Mouse (Mus musculus) kidney, adult 2 months (tissue): ENCODE measurements around the gene Snai3. TPM values are rescaled to one million over a fixed set of nuclear protein-coding genes. Genes with fewer than 3 reads are reported as not detected.

ENCODE experiments used
- DNase-seq: peaks from one replicate; pipeline ENCODE4 v3.0.0; 2021
- H3K27ac ChIP-seq: fragments of 200-500 bp; 2 replicates; pipeline ENCODE4 v1.5.1; 2012; ENCODE audit warnings: low read depth, low read length, control low read depth, inconsistent platforms; ENCODE audit not compliant: insufficient read depth
- H3K27me3 ChIP-seq: fragments of 200-500 bp; replicated peaks from 2 replicates; pipeline ENCODE4 v1.6.1; 2012; ENCODE audit warnings: mild to moderate bottlenecking, moderate library complexity, low read length, inconsistent platforms; ENCODE audit not compliant: control insufficient read depth, insufficient read depth
- H3K36me3 ChIP-seq: fragments of 200-500 bp; 2 replicates; pipeline ENCODE4 v1.6.1; 2012; ENCODE audit warnings: mild to moderate bottlenecking, moderate library complexity, low read length, inconsistent platforms; ENCODE audit not compliant: control insufficient read depth, insufficient read depth
- H3K4me1 ChIP-seq: fragments of 200-500 bp; 2 replicates; pipeline ENCODE4 v1.6.1; 2011; ENCODE audit warnings: low read length; ENCODE audit not compliant: control insufficient read depth, insufficient read depth
- H3K4me3 ChIP-seq: fragments of 200-500 bp; 2 replicates; pipeline ENCODE4 v1.5.1; 2011; ENCODE audit warnings: mild to moderate bottlenecking, low read depth, low read length, control low read depth; ENCODE audit not compliant: insufficient read depth
- CTCF ChIP-seq: fragments of 200-500 bp; conservative IDR thresholded peaks from 2 replicates; pipeline ENCODE4 v1.5.1; 2011; ENCODE audit warnings: low read depth, mild to moderate bottlenecking, control low read depth, low read length, moderate library complexity, mixed read lengths; ENCODE audit not compliant: insufficient read depth, insufficient read length
- POLR2A ChIP-seq: fragments of 200-500 bp; IDR thresholded peaks from one replicate; pipeline ENCODE4 v1.6.1; 2011; ENCODE audit warnings: low read depth, low read length, control low read depth
- WGBS: fragments of 180-500 bp; shearing (Covaris S2); methylation state at CpG from one replicate; pipeline ENCODE4 v1.1.7; 2018; 5-methylcytosine and 5-hydroxymethylcytosine counted together
- polyA plus RNA-seq: library from polyadenylated mRNA; depleted of rRNA; stranded (reverse); fragments of >200 nt; gene quantifications from 2 replicates; pipeline ENCODE4 v1.2.3, GENCODE M21; 2012

Snai3 gene
- polyA plus RNA-seq, 1 experiment = 1.7 TPM

DNA sequence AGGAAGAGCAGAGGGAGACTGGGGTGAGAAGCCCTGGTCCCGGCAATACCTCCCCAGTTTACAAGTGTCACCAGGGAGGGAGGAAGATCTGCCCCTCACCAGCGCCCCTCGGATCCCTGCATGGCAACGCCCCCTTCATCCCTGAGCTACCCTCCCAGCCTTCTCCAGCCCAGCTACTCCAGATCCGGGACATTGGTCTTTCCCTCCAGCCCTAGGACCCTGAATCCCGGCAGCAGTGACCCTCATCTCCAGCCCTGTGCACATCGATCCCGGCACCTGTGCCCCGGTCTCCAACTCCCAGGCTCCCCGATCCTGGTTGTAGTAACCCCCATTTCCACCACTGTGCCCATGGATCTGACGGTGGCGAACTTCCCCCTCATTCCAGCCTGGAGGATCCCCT, 17.8 kb downstream of the Snai3 start:
- no peaks in the 10 kb centered on the region for H3K36me3 ChIP-seq
- peaks cover 5% of the 10 kb centered on the region; the same call in 1 of the 2 replicates for H3K4me1 ChIP-seq
- WGBS = 1% methylated on average over 12 of the region's 12 CpGs
- H3K27ac ChIP-seq = peak overlapping the region; percentile 75
- H3K4me3 ChIP-seq = peak overlapping the region; percentile 65
- no peak for DNase-seq
- no peak for TF ChIP-seq CTCF
- no peaks in the 10 kb centered on the region for H3K27me3 ChIP-seq

DNA sequence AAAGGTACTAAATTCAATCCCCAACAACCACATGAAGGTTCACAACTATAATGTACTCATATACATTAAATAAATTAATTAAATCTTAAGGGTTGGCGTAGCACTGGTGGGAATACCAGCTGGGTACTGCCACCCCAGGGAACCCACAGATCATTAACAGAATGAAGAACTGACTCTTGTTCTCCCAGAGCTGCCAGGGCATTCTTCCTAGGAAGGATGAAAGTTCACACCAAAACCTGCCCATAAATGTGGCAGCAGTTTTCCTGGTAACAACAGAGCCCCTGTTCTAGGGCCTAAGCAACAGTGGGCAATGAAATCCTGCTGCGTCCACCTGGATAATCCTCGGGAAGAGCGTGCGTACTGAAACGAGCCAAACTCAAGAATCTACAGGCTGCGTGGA, 18.2 kb downstream of the Snai3 start:
- H3K27me3 ChIP-seq = no peaks in the 10 kb centered on the region
- peaks cover 5% of the 10 kb centered on the region; the same call in 1 of the 2 replicates for H3K4me1 ChIP-seq
- WGBS = 24% methylated on average over 7 of the region's 7 CpGs
- DNase-seq = peak; percentile 63
- TF ChIP-seq CTCF (no peak), POLR2A (no peak)
- H3K36me3 ChIP-seq = no peaks in the 10 kb centered on the region
- peak overlapping the region; percentile 75 for H3K27ac ChIP-seq
- H3K4me3 ChIP-seq = peak overlapping the region; percentile 65

DNA sequence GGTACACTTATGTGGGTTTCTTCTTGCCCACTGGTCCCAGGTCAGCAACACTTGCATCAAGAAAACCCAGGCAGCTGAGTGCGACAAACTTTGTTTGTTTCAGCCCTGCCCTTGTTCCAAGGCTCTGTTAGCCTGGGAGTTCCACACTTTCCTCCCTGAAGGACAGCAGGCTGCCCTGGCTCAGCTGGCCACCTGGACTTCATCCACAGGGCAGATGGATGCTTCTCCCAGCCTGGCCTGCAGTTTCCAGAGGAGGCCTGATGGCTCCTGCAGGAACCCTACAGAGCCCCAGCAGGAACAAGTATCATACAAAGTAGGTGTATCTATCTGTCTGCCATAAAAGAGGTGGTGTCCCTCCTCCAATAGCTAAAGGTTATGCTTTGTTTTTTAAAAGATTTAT, 19.2 kb downstream of the Snai3 start:
- no peak for DNase-seq
- no peak for TF ChIP-seq CTCF
- TF ChIP-seq POLR2A = no peak
- Histone ChIP-seq H3K27ac (no peak overlapping the region), H3K36me3 (no peaks in the 10 kb centered on the region), H3K4me3 (no peak overlapping the region), H3K4me1 (peaks cover 5% of the 10 kb centered on the region; the same call in 1 of the 2 replicates), H3K27me3 (no peaks in the 10 kb centered on the region)
- 75% methylated on average over 1 of the region's 1 CpGs for WGBS

DNA sequence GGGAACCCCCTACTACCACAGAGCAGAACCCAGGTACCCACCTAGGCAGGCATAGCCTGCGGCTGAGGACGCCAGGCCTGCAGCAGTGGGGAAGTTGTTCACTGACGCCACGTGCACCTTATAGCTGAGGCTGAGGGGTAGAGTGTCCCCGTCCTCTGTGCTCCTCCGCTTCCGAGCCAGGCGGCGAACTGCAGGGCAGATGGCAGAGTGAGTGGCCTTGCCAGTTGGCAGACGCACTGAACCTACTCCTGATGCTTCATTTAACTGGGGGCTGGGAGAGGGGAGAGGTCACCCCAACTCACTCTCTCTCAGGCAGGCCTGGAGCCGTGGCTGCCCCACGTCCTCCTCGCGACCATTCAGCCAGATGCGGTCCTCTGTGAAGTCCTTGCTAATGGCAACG, 21.2 kb downstream of the Snai3 start:
- Histone ChIP-seq H3K27ac (no peak overlapping the region), H3K4me3 (no peak overlapping the region), H3K36me3 (no peaks in the 10 kb centered on the region), H3K4me1 (peaks cover under 1% of the 10 kb centered on the region; the same call in 1 of the 2 replicates), H3K27me3 (no peaks in the 10 kb centered on the region)
- WGBS = 93% methylated on average over 16 of the region's 16 CpGs
- DNase-seq = no peak
- no peak for TF ChIP-seq CTCF
- no peak for TF ChIP-seq POLR2A

DNA sequence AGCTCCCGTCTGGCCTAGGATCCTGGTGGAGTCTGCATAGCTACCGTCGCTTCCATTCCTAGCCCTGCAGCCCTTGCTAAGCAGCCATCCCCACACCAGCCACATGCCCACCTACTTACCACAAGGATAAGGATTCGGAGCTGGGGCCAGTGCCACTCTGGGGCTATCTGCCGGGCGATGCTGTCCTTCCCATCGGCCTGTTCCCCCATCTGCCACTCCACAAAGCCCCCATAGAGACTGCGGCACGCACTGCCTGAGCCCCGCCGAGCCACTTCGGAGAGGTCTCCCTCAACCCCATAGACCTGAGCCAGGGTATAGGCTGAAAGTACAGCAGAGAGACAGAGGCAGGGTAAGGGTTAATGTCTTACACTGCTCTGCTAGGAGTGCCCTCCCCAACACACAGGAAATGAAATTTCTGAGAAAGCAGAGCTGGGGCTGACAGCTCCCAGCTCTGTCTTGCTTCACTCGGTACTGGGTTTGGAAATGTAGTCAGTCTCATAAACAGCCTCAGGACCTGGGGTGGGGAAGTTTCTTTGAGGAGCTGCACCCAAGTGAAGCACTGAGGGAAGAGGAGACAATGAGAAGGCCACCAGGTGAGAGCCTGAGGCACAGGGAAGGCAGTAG, 22.7 kb downstream of the Snai3 start:
- H3K27ac ChIP-seq = no peak overlapping the region

DNA sequence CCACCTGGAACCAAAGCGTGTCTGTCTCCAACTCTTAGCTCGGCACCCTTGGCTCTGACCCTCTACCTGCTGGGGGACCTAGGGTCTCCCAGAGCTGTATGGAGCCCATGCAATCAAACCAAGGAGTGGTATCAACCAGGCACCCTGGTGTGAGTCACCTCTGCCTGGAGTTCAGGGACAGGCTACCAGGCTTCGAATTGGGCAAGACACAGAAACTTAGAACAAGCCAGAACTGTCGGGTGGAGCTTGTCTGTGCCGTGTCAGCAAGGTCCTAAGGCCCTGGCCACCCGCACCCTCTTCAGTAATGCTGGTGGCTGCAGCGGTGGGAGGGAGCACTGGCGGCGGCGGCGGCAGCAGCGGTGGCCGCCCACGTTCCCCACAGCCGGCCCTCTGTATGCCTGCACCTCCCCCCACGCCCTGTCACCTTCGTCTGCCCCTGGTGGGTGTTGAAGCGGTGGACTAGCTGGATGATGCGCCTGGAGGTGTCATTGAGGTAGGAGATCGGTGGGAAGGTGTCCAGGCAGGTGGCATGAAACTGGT, 23.9 kb downstream of the Snai3 start:
- Histone ChIP-seq H3K27ac (no peak overlapping the region), H3K36me3 (no peaks in the 10 kb centered on the region), H3K27me3 (no peaks in the 10 kb centered on the region), H3K4me1 (peaks cover 3% of the 10 kb centered on the region; the same call in 1 of the 2 replicates), H3K4me3 (no peak overlapping the region)
- 79% methylated on average over 20 of the region's 20 CpGs for WGBS
- DNase-seq = no peak
- TF ChIP-seq POLR2A (no peak), CTCF (no peak)

More for the DNA sequence above, 22.7 kb downstream of the Snai3 start:
- peaks cover 3% of the 10 kb centered on the region; the same call in 1 of the 2 replicates for H3K4me1 ChIP-seq
- no peak for DNase-seq
- H3K4me3 ChIP-seq = no peak overlapping the region
- 84% methylated on average over 13 of the region's 13 CpGs for WGBS
- no peaks in the 10 kb centered on the region for H3K27me3 ChIP-seq
- TF ChIP-seq POLR2A (no peak), CTCF (no peak)
- H3K36me3 ChIP-seq = no peaks in the 10 kb centered on the region

DNA sequence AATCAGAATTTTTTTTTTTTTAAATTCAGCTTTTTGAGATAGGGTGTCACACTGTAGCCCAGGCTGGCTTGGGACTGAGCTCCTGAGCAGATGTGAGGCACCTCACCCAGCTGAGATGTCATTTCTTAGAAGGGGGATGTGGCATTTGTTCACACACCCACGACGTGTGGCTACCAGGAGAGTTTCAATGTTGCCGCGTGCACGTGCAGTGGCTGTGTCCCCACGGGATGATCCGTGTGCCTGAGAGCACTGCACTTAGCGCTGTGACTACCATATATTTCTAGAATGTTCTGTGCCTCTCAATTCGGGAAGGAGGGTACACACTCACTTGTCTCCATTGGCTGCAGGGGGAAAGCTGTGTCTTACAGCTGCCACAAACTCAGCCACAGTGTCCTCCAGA, 24.4 kb downstream of the Snai3 start:
- Histone ChIP-seq H3K36me3 (no peaks in the 10 kb centered on the region), H3K4me3 (no peak overlapping the region), H3K4me1 (peaks cover 3% of the 10 kb centered on the region; the same call in 1 of the 2 replicates), H3K27me3 (no peaks in the 10 kb centered on the region), H3K27ac (no peak overlapping the region)
- 92% methylated on average over 9 of the region's 9 CpGs for WGBS
- no peak for TF ChIP-seq CTCF
- TF ChIP-seq POLR2A = no peak
- DNase-seq = no peak
